Mouse (Mus musculus): ENCODE results near the gene Tom1l1. TPM values are rescaled to one million over a fixed set of nuclear protein-coding genes. Genes with fewer than 3 reads are reported as not detected.

The Tom1l1 gene
- polyA plus RNA-seq, 1 experiment: 4.6 TPM

DNA sequence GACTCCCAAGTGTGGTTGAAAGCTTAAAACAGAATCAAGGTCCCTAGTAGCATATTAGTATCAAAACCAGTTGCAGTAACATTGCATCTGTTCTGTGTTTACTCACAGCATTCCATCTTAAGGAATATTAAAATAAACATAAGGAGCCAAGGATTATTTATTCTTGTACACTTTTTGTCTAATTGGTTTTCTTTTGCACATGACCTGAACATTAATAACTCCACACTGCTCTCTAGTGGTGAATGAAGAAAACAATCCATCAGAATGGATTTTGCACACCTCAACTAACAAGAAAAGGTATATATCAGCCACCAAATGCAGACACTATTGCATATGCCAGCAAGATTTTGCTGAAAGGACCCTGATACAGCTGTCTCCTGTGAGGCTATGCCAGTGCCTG is 71.7 kb downstream of the Tom1l1 start:
- DNase-seq (ENCODE audit: low read depth): no peak

DNA sequence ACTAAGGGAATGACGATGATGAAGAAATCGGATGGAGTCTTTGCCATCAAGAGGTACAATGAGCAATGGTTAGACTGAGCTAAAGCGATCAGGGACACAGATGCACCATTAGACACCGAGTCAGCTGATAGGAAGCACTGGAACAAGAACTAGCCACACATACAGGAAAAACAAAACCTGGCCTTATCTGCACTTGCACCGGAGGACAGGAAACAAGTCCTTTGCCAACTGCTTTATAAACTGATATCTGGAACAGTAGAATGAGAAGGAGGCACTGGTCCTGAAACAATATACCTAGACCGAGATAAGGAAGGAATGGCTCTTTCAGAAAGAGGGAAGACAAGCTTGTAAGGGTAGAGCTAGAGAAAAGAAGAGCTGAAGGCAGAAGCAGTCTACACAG is 73.4 kb downstream of the Tom1l1 start:
- no peak for DNase-seq (ENCODE audit: low read depth)

GRCm38 (mm10) chr11:90612118-90612517 is 76.0 kb downstream of the Tom1l1 start:
- DNase-seq (ENCODE audit: low read depth): no peak

DNA sequence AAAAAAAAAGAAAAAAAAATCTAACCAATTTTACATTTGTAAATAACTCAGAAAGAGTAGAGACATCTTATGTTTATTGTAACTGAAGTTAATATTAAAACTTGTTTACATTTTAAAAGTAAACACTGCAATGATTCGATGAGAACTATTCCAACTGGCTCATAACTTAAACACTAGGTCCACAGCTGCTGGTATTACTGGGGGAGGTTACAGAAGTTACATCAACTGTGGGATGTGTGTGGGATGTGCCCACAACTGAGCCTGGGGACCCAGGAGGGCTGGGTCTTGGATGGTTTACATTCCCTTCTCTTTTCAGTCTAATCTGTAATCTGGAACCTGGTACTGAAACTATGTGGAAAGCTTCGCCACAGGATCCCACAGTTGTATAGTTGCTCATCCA is 85.1 kb downstream of the Tom1l1 start:
- no peak for DNase-seq (ENCODE audit: low read depth)

- DNase-seq (ENCODE audit: low read depth): no peak
These were observed 92.3 kb downstream of the Tom1l1 start for GRCm38 (mm10) chr11:90595826-90596225.

Other genes with a start within 250 kb of the Tom1l1 start
- 1.9 and 2.4 TPM in 2 replicates for gene Stxbp4, start 50.3 kb downstream of the Tom1l1 start, polyA plus RNA-seq (2012; rRNA removed)
- gene Cox11, start 50.2 kb downstream of the Tom1l1 start, polyA plus RNA-seq (2012; rRNA removed): 7.3 and 9.3 TPM in 2 replicates

Measured in gonadal fat pad, adult 2 months (tissue).